Mouse (Mus musculus) c-Kit-positive CD71-positive TER-119-positive erythroid progenitor cells, embryonic 14.5 days (primary cell): Measurements from ENCODE around the gene Fbn1.

Experiments
- DNase-seq: peaks from one replicate; pipeline ENCODE4 v3.0.0-alpha.2; 2013; ENCODE audit warnings: low spot score

Gene Fbn1

GRCm38 (mm10) chr2:125456059-125456789 lies 51.6 kb downstream of the Fbn1 start:
- DNase-seq: no peak

- no peak for DNase-seq
Observed at GRCm38 (mm10) chr2:125454781-125455180, 53.0 kb downstream of the Fbn1 start.

- no peak for DNase-seq
Observed at GRCm38 (mm10) chr2:125452369-125453097, 55.3 kb downstream of the Fbn1 start.

- DNase-seq: no peak
Observed at GRCm38 (mm10) chr2:125449361-125449760, 58.4 kb downstream of the Fbn1 start.

GRCm38 (mm10) chr2:125448881-125449280 lies 58.9 kb downstream of the Fbn1 start:
- no peak for DNase-seq

- no peak for DNase-seq
Observed at GRCm38 (mm10) chr2:125447274-125447898, 60.4 kb downstream of the Fbn1 start.

GRCm38 (mm10) chr2:125438381-125438780 lies 69.4 kb downstream of the Fbn1 start:
- no peak for DNase-seq

GRCm38 (mm10) chr2:125436240-125436639 lies 71.6 kb downstream of the Fbn1 start:
- no peak for DNase-seq

- DNase-seq: no peak
Observed at GRCm38 (mm10) chr2:125433524-125433923, 74.3 kb downstream of the Fbn1 start.

- no peak for DNase-seq
Observed at GRCm38 (mm10) chr2:125431491-125431890, 76.3 kb downstream of the Fbn1 start.

GRCm38 (mm10) chr2:125428811-125429438 lies 78.9 kb downstream of the Fbn1 start:
- DNase-seq: no peak

GRCm38 (mm10) chr2:125420604-125421003 lies 87.2 kb downstream of the Fbn1 start:
- DNase-seq: no peak

GRCm38 (mm10) chr2:125419681-125420080 lies 88.1 kb downstream of the Fbn1 start:
- DNase-seq: no peak

- DNase-seq: no peak
Observed at GRCm38 (mm10) chr2:125418546-125418945, 89.2 kb downstream of the Fbn1 start.

GRCm38 (mm10) chr2:125416541-125417245 lies 91.1 kb downstream of the Fbn1 start:
- DNase-seq: no peak

GRCm38 (mm10) chr2:125412351-125412750 lies 95.4 kb downstream of the Fbn1 start:
- no peak for DNase-seq

- no peak for DNase-seq
Observed at GRCm38 (mm10) chr2:125411777-125412176, 96.0 kb downstream of the Fbn1 start.

GRCm38 (mm10) chr2:125404509-125405105 lies 103.2 kb downstream of the Fbn1 start:
- DNase-seq: no peak

GRCm38 (mm10) chr2:125402276-125402675 lies 105.5 kb downstream of the Fbn1 start:
- DNase-seq: no peak

GRCm38 (mm10) chr2:125400121-125400520 lies 107.7 kb downstream of the Fbn1 start:
- no peak for DNase-seq

GRCm38 (mm10) chr2:125397796-125398195 lies 110.0 kb downstream of the Fbn1 start:
- no peak for DNase-seq
